Mouse (Mus musculus): Measurements from ENCODE around the gene Tpgs1. TPM values are rescaled to one million over a fixed set of nuclear protein-coding genes. Genes with fewer than 3 reads are reported as not detected.

Gene Tpgs1
- polyA plus RNA-seq, 1 experiment from 2014 or later: 79.6 TPM

DNA sequence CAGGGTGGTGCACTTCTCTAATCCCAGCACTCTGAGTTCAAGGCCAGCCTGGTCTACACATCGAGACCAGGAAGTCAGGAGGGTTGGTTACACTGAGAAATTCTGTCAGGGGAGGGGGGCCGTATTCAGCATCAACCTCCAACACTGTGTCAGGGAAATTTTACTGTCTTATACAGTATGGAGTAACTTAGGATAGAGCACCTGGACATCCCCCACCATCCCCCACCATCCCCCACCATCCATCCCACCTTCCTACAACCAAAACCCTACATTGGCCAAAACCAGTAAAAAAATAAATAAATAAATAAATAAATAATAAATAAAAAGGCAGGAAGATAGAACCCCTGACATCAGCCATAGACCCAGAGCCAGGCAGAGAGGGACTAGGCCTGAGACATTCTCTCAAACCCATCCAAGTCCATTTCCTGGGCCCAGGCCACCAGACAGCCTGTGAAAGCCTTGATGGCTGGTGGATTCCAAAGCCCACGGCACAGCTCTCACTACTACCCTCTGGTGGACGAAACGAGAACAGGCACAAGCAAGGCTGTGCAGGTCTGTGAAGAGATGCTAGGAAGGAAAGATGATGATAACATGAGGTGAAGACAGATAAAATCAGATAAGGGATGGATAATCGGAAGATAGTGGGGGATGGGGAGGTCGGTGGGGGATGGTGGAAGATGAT, 20.0 kb upstream of the Tpgs1 start:
- 29% methylated on average over 7 of the region's 7 CpGs for WGBS
- Histone ChIP-seq H3K9me3 (no peaks in the 10 kb centered on the region), H3K36me3 (no peaks in the 10 kb centered on the region), H3K4me2 (replicated peaks) (no peak overlapping the region), H3K4me3 (no peak overlapping the region), H3K27ac (no peak overlapping the region), H3K27me3 (replicated peaks) (no peaks in the 10 kb centered on the region), H3K9ac (no peak overlapping the region), H3K4me1 (no peaks in the 10 kb centered on the region)
- ATAC-seq (ENCODE audit: low FRiP score, low read depth): peak; percentile 71; the same call in 1 of the 2 replicates

DNA sequence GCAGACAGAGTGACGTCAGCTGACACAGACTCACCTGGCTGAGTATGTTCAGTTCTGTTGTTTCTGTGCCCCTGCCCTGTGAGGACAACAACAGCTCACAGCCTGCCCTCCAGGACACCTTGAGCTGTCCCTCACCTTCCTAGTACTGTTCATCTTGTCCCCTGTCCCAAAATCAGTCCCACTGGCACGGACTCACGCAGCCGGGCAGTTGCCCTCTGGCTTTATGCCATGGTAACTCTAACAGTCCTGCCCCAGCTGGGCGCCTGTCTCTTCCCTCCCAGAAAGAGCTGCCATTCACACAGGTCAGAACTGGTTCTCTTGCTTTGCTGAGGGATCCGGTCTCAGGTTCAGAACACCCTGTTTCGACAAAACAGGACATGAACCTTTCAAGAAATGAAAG, 16.4 kb upstream of the Tpgs1 start:
- Histone ChIP-seq H3K4me2 (replicated peaks) (no peak overlapping the region), H3K4me3 (no peak overlapping the region), H3K27ac (no peak overlapping the region), H3K4me1 (peaks cover 4% of the 10 kb centered on the region; the same call in 1 of the 2 replicates), H3K36me3 (no peaks in the 10 kb centered on the region), H3K27me3 (replicated peaks) (no peaks in the 10 kb centered on the region), H3K9ac (no peak overlapping the region), H3K9me3 (no peaks in the 10 kb centered on the region)
- WGBS: 89% methylated on average over 7 of the region's 7 CpGs
- no peak for ATAC-seq (ENCODE audit: low FRiP score, low read depth)

DNA sequence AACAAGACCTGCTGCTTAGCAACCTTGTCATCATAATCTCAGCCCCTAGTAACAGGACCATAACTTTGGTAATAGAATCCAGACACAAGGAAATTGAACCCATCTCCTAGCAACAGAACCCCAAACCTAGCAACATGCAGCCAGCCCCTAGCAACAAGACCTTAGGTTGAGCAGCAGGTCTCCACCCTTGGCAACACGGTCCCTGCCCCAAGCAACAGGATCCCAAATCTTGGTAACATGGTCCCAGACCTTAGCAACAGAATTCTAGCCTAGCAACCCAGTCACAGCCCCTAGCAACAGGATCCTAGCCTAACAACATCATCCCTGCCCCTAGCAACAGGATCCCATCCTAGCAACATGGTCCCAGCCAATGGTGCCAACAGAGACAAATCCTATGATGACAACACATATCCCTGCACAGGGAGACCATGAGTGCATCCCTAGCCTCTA, 14.2 kb upstream of the Tpgs1 start:
- ATAC-seq (ENCODE audit: low FRiP score, low read depth): peak; percentile 70
- no peak overlapping the region for H3K9ac ChIP-seq
- no peak overlapping the region for H3K4me2 ChIP-seq (replicated peaks)
- 19% methylated on average over 1 of the region's 1 CpGs for WGBS
- no peak overlapping the region for H3K4me3 ChIP-seq
- no peak overlapping the region for H3K27ac ChIP-seq
- H3K27me3 ChIP-seq (replicated peaks): no peaks in the 10 kb centered on the region
- H3K4me1 ChIP-seq: peaks cover 4% of the 10 kb centered on the region; the same call in 1 of the 2 replicates
- no peaks in the 10 kb centered on the region for H3K36me3 ChIP-seq
- H3K9me3 ChIP-seq: no peaks in the 10 kb centered on the region

DNA sequence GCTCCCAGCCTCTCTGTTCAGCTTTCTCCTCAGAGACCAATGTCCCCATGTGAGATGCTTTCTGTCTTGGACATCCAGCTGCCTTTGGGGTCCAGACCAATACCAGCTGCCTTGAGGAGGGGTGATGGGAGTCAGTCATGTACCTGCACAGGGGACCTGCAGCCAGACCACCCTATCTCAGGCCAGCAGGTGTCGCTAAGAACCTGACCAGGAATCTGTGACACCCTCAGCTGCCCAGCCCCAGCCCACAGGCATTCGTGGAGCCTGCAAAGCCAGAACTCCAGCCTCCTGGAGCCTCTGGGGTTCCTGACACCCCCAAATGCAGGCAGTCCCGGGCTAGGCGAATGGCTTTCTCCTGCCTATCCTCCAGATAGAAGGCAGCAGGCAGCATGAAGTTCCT, 10.3 kb upstream of the Tpgs1 start:
- Histone ChIP-seq H3K4me2 (replicated peaks) (no peak overlapping the region), H3K9me3 (no peaks in the 10 kb centered on the region), H3K27me3 (replicated peaks) (no peaks in the 10 kb centered on the region), H3K4me1 (peaks cover 4% of the 10 kb centered on the region; the same call in 1 of the 2 replicates), H3K27ac (no peak overlapping the region), H3K4me3 (no peak overlapping the region), H3K9ac (no peak overlapping the region), H3K36me3 (no peaks in the 10 kb centered on the region)
- WGBS: 14% methylated on average over 4 of the region's 4 CpGs
- ATAC-seq (ENCODE audit: low FRiP score, low read depth): no peak

DNA sequence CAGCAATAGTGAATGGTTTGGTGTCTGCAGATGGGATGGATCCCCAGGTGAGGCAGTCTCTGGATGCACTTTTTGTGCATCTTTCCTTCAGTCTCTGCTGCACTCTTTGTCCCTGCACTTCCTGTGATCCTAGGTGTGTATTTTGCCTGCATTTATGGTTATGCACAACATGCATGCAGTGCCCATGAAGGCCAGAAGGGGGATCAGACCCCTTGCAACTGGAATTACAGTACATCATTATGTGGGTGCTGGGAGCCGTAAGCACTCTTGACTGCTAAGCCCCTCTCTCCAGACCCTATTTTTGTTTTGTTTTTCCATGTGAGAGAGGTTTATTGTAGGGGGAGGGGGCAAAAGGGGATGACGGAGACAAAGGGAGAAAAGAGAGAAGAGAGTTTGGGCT, 8.9 kb upstream of the Tpgs1 start:
- H3K4me1 ChIP-seq: peaks cover under 1% of the 10 kb centered on the region; the same call in 1 of the 2 replicates
- H3K9ac ChIP-seq: no peak overlapping the region
- H3K9me3 ChIP-seq: no peaks in the 10 kb centered on the region
- H3K27ac ChIP-seq: no peak overlapping the region
- H3K4me3 ChIP-seq: no peak overlapping the region
- WGBS: 83% methylated on average over 2 of the region's 2 CpGs
- no peaks in the 10 kb centered on the region for H3K27me3 ChIP-seq (replicated peaks)
- H3K36me3 ChIP-seq: no peaks in the 10 kb centered on the region
- H3K4me2 ChIP-seq (replicated peaks): no peak overlapping the region
- no peak for ATAC-seq (ENCODE audit: low FRiP score, low read depth)

DNA sequence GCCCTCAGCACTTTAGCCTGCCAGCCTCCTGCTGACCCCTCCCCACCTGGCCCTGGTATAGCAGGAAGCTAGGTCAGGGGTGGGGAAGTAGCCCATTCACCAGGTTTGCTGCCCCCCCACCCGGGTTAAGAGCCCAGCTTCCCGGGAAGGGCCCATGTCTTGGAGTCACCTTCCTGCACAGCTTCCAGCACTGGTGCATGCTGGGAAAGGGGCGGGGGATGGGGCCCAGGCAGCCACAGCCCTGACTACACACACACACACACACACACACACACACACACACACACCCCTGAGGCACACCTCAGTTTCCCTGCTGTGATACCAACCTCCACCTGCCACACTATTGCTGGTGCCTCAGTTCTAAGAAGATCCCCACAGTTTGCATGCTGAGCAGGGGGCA, 7.3 kb upstream of the Tpgs1 start:
- no peak overlapping the region for H3K27ac ChIP-seq
- H3K4me3 ChIP-seq: no peak overlapping the region
- H3K4me2 ChIP-seq (replicated peaks): no peak overlapping the region
- no peaks in the 10 kb centered on the region for H3K27me3 ChIP-seq (replicated peaks)
- H3K9me3 ChIP-seq: no peaks in the 10 kb centered on the region
- WGBS: 52% methylated on average over 3 of the region's 3 CpGs
- no peaks in the 10 kb centered on the region for H3K36me3 ChIP-seq
- H3K9ac ChIP-seq: no peak overlapping the region
- no peaks in the 10 kb centered on the region for H3K4me1 ChIP-seq
- ATAC-seq (ENCODE audit: low FRiP score, low read depth): no peak

DNA sequence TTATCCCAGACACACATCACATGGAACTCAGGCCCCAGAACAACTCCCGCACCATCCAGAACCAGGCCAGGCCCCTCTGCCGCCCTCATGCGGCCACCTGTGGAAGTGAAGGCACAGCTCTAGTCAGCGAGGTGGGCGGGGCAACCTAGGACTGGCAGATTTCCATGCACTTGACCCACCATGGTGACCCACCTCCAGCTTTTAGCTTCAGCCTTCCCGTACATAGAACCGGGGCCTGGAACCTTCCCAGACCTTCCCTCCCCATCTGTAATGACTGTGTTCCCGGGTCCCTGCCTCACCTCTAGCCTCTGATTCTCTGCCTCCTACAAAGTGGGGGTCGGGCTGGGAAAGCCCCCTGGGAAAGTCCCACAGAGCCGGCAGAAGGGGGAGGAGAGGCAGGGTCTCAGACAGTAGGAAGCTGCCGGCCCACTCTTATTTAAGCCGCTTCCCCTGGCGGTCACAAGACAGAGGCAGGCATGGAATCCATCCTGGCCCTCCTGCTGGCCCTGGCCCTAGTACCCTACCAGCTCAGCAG, 5.0 kb upstream of the Tpgs1 start, which contains the start of gene Madcam1:
TSS of gene Madcam1 (plus strand) at position 429 of the 535 bp plus-strand sequence.
- peaks cover 6% of the 10 kb centered on the region; the same call in 1 of the 2 replicates for H3K4me1 ChIP-seq
- 0 out of 2 replicates have a peak, but pooled peaks have one; percentile 14 for ATAC-seq (ENCODE audit: low FRiP score, low read depth)
- H3K9ac ChIP-seq: peak within 1 kb of the TSS; percentile 21; the same call in 1 of the 2 replicates
- no peak within 1 kb of the TSS for H3K4me2 ChIP-seq (replicated peaks)
- H3K27ac ChIP-seq: no peak within 1 kb of the TSS
- H3K9me3 ChIP-seq: no peaks in the 10 kb centered on the region
- H3K36me3 ChIP-seq: no peaks in the 10 kb centered on the region
- no peak within 1 kb of the TSS for H3K4me3 ChIP-seq
- no peaks in the 10 kb centered on the region for H3K27me3 ChIP-seq (replicated peaks)
- 10% methylated on average over 13 of the region's 13 CpGs for WGBS

DNA sequence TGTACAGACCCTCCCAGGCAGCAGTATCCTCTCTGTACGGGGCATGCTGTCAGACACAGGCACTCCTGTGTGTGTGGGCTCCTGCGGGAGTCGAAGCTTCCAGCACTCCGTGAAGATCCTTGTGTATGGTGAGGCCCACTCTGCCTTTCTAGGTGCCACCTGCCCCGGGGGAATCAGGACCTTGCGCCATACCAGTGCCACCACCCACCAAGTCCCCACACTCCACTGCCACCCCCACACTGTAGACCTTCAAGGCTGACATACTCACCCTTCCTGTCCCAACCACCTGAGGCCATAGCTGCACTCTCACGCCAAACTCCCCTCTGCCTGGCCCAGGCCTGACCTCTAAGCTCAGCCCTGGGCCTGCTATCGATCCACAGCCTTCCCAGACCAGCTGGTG, 4.1 kb upstream of the Tpgs1 start:
- ATAC-seq (ENCODE audit: low FRiP score, low read depth): no peak
- Histone ChIP-seq H3K27ac (no peak overlapping the region), H3K27me3 (replicated peaks) (no peaks in the 10 kb centered on the region), H3K36me3 (no peaks in the 10 kb centered on the region), H3K4me2 (replicated peaks) (no peak overlapping the region), H3K9me3 (no peaks in the 10 kb centered on the region), H3K4me3 (no peak overlapping the region), H3K4me1 (peaks cover 7% of the 10 kb centered on the region; the same call in 1 of the 2 replicates), H3K9ac (peak overlapping the region; percentile 21; the same call in 1 of the 2 replicates)
- 84% methylated on average over 8 of the region's 8 CpGs for WGBS

DNA sequence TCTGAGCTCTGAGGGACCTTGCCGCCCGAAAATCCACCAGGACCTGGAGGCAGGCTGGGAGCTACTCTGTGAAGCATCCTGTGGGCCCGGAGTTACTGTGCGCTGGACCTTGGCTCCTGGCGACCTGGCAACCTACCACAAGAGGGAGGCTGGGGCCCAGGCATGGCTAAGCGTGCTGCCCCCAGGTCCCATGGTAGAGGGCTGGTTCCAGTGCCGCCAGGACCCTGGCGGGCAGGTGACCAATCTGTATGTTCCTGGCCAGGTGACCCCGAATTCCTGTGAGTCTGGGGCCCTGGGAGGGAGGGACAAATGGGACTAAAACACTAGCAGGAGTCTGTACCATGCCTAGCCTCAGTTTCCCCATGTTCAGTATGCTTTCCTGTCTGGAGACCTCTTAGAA, 2.7 kb upstream of the Tpgs1 start:
- no peak for ATAC-seq (ENCODE audit: low FRiP score, low read depth)
- no peaks in the 10 kb centered on the region for H3K9me3 ChIP-seq
- H3K4me1 ChIP-seq: peaks cover 21% of the 10 kb centered on the region
- no peaks in the 10 kb centered on the region for H3K36me3 ChIP-seq
- H3K27me3 ChIP-seq (replicated peaks): no peaks in the 10 kb centered on the region
- H3K9ac ChIP-seq: peak overlapping the region; percentile 26; the same call in 1 of the 2 replicates
- H3K4me2 ChIP-seq (replicated peaks): no peak overlapping the region
- no peak overlapping the region for H3K4me3 ChIP-seq
- no peak overlapping the region for H3K27ac ChIP-seq
- WGBS: 70% methylated on average over 9 of the region's 9 CpGs

DNA sequence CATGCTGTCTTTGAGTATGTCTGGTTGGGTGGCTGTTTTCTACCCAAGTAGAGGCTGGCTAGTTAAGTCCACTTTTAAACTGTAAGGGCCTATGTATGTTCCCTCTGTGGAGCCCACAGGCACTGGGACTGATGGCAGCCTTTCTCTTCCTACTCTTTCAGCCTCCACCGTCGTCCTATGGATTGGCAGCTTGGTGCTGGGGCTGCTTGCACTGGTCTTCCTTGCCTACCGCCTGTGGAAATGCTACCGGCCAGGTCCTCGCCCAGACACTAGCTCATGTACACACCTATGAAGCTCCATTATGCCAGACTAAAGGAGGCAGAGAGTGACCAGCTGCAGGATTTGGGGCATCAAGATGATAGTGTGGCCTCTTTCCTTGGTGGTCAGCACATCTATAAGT, 1.1 kb upstream of the Tpgs1 start:
- no peaks in the 10 kb centered on the region for H3K9me3 ChIP-seq
- H3K36me3 ChIP-seq: 0 out of 2 replicates have a peak, but pooled peaks cover 4% of the 10 kb centered on the region
- H3K4me1 ChIP-seq: peaks cover 27% of the 10 kb centered on the region
- H3K9ac ChIP-seq: no peak overlapping the region
- no peak for ATAC-seq (ENCODE audit: low FRiP score, low read depth)
- H3K4me3 ChIP-seq: no peak overlapping the region
- 85% methylated on average over 5 of the region's 5 CpGs for WGBS
- no peaks in the 10 kb centered on the region for H3K27me3 ChIP-seq (replicated peaks)
- H3K27ac ChIP-seq: no peak overlapping the region
- peak overlapping the region; percentile 93 for H3K4me2 ChIP-seq (replicated peaks)

DNA sequence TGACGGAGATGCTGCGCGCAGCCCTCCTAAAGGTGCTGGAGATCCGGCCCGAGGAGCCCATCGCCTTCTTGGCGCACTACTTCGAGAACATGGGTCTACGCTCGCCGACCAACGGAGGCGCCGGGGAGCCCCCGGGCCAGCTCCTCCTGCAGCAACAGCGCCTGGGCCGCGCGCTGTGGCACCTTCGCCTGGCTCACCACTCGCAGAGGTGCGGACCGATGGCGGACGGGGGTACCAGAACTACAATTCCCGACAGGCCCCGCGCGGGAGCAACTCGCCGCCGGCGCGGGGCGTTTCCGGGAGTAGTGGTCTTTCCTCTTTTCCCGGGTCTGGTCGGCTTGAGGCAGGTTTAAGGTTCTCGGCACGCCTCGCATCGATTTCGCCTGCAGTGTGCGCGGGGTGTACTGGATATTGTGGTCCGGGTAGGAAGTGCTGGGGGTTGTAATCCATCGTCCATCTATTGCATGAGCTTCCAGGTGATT, 448 bp downstream of the Tpgs1 start:
- H3K9me3 ChIP-seq: no peaks in the 10 kb centered on the region

DNA sequence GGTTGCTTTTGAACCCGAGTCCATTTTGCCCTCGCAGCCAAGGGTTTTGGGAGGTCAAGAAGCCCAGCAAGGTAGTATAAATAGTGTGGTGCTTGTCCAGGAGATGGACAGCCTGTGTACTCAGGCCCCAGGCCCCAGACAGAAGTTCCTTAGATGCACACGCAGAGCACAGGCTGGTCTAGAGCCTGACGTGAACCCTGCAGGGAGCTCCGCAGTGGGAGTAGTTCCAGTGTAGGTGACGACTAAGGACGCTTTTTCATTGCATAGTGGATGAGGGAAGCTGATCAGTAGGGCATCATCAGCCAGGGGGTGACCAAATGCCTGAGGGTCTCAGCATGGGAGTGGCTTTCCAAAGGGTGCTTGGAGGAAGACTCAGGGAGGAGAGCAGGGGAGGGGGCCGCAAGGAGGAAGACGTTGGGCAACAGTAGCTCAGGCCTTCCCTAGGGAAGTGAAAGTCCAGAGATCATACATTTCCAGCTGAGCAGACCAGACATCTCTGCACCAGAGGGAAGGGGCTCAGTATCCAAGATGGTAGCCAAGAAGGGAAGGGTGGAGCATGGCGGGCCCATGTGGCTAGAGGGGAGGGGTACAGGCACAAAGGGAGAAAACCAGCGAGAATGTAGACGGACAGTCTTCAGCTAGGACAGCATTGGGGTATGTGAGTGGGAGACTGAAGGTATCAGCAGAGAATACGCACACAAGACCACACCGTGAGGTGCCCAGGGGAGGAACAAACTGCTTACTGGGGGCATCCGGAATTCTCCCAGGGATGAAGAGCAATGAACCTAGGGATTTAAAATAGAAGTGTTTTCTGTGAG, 1.1 kb downstream of the Tpgs1 start:
- peak overlapping the region; percentile 92; the same call in 1 of the 2 replicates for H3K27ac ChIP-seq
- H3K4me1 ChIP-seq: peaks cover 27% of the 10 kb centered on the region
- peak; percentile 22 for ATAC-seq (ENCODE audit: low FRiP score, low read depth)
- H3K4me2 ChIP-seq (replicated peaks): peak overlapping the region; percentile 93
- H3K9ac ChIP-seq: peak overlapping the region; percentile 86
- WGBS: 26% methylated on average over 15 of the region's 15 CpGs
- peak overlapping the region; percentile 91 for H3K4me3 ChIP-seq
- H3K9me3 ChIP-seq: no peaks in the 10 kb centered on the region
- no peaks in the 10 kb centered on the region for H3K27me3 ChIP-seq (replicated peaks)
- peaks cover 5% of the 10 kb centered on the region for H3K36me3 ChIP-seq

More for the DNA sequence above, 448 bp downstream of the Tpgs1 start:
- ATAC-seq (ENCODE audit: low FRiP score, low read depth): peak; percentile 65
- Histone ChIP-seq H3K27me3 (replicated peaks) (no peaks in the 10 kb centered on the region), H3K36me3 (0 out of 2 replicates have a peak, but pooled peaks cover 4% of the 10 kb centered on the region), H3K4me2 (replicated peaks) (peak overlapping the region; percentile 93), H3K27ac (peak overlapping the region; percentile 92), H3K9ac (peak overlapping the region; percentile 86), H3K4me3 (peak overlapping the region; percentile 91), H3K4me1 (peaks cover 27% of the 10 kb centered on the region)
- WGBS: under 1% methylated on average over 47 of the region's 47 CpGs
